Mouse (Mus musculus): ENCODE results near the gene Gramd1b.
A peak's percentile ranks its signal among the peaks of the same experiment; 100 is the strongest.

Gramd1b gene

GRCm38 (mm10) chr9:40426282-40426964, 104.8 kb downstream of the Gramd1b start:
- no peak for DNase-seq (ENCODE audit: low read depth, low spot score)

GRCm38 (mm10) chr9:40424874-40425273, 106.3 kb downstream of the Gramd1b start:
- no peak for DNase-seq (ENCODE audit: low read depth, low spot score)

- DNase-seq (ENCODE audit: low read depth, low spot score), result peak; percentile 73
Observed at GRCm38 (mm10) chr9:40423427-40423867, 107.7 kb downstream of the Gramd1b start.

GRCm38 (mm10) chr9:40422368-40423057, 108.7 kb downstream of the Gramd1b start:
- DNase-seq (ENCODE audit: low read depth, low spot score), result peak; percentile 30

GRCm38 (mm10) chr9:40420652-40421335, 110.4 kb downstream of the Gramd1b start:
- DNase-seq (ENCODE audit: low read depth, low spot score), result no peak

- DNase-seq (ENCODE audit: low read depth, low spot score), result no peak
Observed at GRCm38 (mm10) chr9:40418803-40419202, 112.4 kb downstream of the Gramd1b start.

GRCm38 (mm10) chr9:40416150-40416549, 115.0 kb downstream of the Gramd1b start:
- DNase-seq (ENCODE audit: low read depth, low spot score), result peak; percentile 21

- peak; percentile 89 for DNase-seq (ENCODE audit: low read depth, low spot score)
Observed at GRCm38 (mm10) chr9:40414904-40415766, 116.0 kb downstream of the Gramd1b start.

GRCm38 (mm10) chr9:40414498-40414903, 116.7 kb downstream of the Gramd1b start:
- peak; percentile 53 for DNase-seq (ENCODE audit: low read depth, low spot score)

- no peak for DNase-seq (ENCODE audit: low read depth, low spot score)
Observed at GRCm38 (mm10) chr9:40413601-40414000, 117.6 kb downstream of the Gramd1b start.

GRCm38 (mm10) chr9:40412931-40413330, 118.3 kb downstream of the Gramd1b start:
- no peak for DNase-seq (ENCODE audit: low read depth, low spot score)

- DNase-seq (ENCODE audit: low read depth, low spot score), result no peak
Observed at GRCm38 (mm10) chr9:40412246-40412645, 118.9 kb downstream of the Gramd1b start.

GRCm38 (mm10) chr9:40410895-40411294, 120.3 kb downstream of the Gramd1b start:
- no peak for DNase-seq (ENCODE audit: low read depth, low spot score)

GRCm38 (mm10) chr9:40409071-40409470, 122.1 kb downstream of the Gramd1b start:
- DNase-seq (ENCODE audit: low read depth, low spot score), result no peak

GRCm38 (mm10) chr9:40408415-40408814, 122.8 kb downstream of the Gramd1b start:
- no peak for DNase-seq (ENCODE audit: low read depth, low spot score)

- no peak for DNase-seq (ENCODE audit: low read depth, low spot score)
Observed at GRCm38 (mm10) chr9:40407876-40408275, 123.3 kb downstream of the Gramd1b start.

- DNase-seq (ENCODE audit: low read depth, low spot score), result no peak
Observed at GRCm38 (mm10) chr9:40405804-40406203, 125.4 kb downstream of the Gramd1b start.

GRCm38 (mm10) chr9:40405263-40405662, 125.9 kb downstream of the Gramd1b start:
- DNase-seq (ENCODE audit: low read depth, low spot score), result no peak

- no peak for DNase-seq (ENCODE audit: low read depth, low spot score)
Observed at GRCm38 (mm10) chr9:40404637-40405036, 126.5 kb downstream of the Gramd1b start.

- no peak for DNase-seq (ENCODE audit: low read depth, low spot score)
Observed at GRCm38 (mm10) chr9:40403750-40404149, 127.4 kb downstream of the Gramd1b start.

GRCm38 (mm10) chr9:40401818-40402217, 129.4 kb downstream of the Gramd1b start:
- no peak for DNase-seq (ENCODE audit: low read depth, low spot score)

GRCm38 (mm10) chr9:40400854-40401253, 130.3 kb downstream of the Gramd1b start:
- no peak for DNase-seq (ENCODE audit: low read depth, low spot score)
